Mouse (Mus musculus): ENCODE data around the gene Dtx3. TPM values are rescaled to one million over a fixed set of nuclear protein-coding genes. Genes with fewer than 3 reads are reported as not detected.

Gene Dtx3
- polyA plus RNA-seq, 1 experiment = 82.0 TPM

DNA sequence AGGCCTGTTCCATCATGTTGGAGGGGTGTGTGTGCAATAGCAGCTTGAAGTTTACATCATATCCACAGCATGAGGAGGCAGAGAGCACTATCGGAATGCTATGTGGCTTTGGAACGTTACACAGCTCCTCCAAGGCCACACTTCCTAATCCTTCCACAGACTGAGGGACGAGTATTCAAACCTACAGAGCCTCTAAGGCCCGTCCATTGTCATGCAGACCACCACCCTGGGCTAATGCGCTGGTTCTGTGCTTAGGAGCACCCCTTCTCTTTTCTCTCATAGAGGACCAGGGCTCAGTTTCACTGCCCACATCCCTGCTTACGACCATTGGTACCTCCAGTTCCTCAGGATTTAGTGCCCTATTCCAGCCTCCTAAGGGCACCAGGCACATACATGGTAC, 29.7 kb upstream of the Dtx3 start:
- Histone ChIP-seq H3K27ac (ENCODE audit: insufficient read depth, low read length) (no peak overlapping the region), H3K4me3 (ENCODE audit: insufficient read depth, low read length) (no peak overlapping the region), H3K4me1 (ENCODE audit: control insufficient read depth, insufficient read depth, low read length) (no peaks in the 10 kb centered on the region)
- no peak for TF ChIP-seq POLR2A (IDR thresholded peaks at IDR 0.05; ENCODE audit: low read depth, low read length)
- TF ChIP-seq CTCF (IDR thresholded peaks at IDR 0.05; ENCODE audit: borderline replicate concordance, insufficient read depth, low read length) = no peak

DNA sequence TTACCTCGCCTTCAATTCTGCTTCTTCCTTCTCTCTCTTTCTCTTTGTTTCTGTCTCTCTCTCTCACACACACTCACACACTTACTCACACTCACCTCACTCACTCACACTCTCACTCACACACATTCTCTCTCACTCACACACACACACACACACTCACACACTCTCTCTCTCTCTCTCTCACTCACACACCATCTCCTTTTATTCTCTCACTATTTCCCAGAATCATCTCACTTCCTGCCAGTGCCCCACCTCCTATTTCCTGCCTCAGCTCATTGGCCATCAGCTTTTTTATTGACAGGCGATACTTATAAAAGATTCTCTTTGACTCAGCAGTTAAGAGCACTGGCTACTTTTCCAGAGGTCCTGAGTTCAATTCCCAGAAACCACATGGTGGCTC, 22.8 kb upstream of the Dtx3 start:
- H3K4me3 ChIP-seq (ENCODE audit: insufficient read depth, low read length) = no peak overlapping the region
- no peak overlapping the region for H3K27ac ChIP-seq (ENCODE audit: insufficient read depth, low read length)
- no peak for TF ChIP-seq POLR2A (IDR thresholded peaks at IDR 0.05; ENCODE audit: low read depth, low read length)
- no peaks in the 10 kb centered on the region for H3K4me1 ChIP-seq (ENCODE audit: control insufficient read depth, insufficient read depth, low read length)

DNA sequence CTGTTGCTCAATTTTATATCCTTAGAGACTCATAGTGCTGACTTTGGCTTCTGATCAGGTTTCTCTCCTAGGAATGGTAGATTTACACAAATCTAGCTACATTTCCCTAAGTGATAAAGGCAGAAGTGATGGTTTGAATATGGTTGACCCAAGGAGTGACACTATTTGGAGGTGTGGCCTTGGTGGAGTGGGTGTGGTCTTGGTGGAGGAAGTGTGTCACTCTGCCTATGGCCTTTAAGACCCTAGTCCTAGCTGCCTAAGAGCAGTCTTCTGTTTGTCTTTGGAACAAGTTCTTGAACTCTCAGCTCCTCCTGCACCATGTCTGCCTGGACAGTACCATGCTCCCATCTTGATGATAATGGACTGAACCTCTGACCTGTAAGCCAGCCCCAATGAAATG, 21.6 kb upstream of the Dtx3 start:
- no peak overlapping the region for H3K27ac ChIP-seq (ENCODE audit: insufficient read depth, low read length)
- no peak overlapping the region for H3K4me3 ChIP-seq (ENCODE audit: insufficient read depth, low read length)
- no peak for TF ChIP-seq CTCF (IDR thresholded peaks at IDR 0.05; ENCODE audit: borderline replicate concordance, insufficient read depth, low read length)
- no peak for TF ChIP-seq POLR2A (IDR thresholded peaks at IDR 0.05; ENCODE audit: low read depth, low read length)
- no peaks in the 10 kb centered on the region for H3K4me1 ChIP-seq (ENCODE audit: control insufficient read depth, insufficient read depth, low read length)

DNA sequence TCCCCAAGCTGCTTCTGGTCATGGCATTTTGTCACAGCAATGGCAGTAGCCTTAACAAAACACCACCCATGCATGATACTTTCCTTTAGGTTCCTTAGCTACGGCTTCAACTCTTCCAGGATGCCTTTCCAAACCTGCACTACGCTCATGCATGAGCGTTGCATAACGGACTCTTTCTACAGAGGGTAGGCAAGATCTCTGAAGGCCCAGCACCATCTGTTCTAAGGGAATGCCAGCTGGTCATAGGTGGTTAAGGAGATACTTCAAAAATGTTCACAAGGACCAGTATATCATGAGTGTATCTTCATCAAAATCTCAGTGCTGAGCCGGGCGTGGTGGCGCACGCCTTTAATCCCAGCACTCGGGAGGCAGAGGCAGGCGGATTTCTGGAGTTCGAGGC, 20.9 kb upstream of the Dtx3 start:
- TF ChIP-seq CTCF (IDR thresholded peaks at IDR 0.05; ENCODE audit: borderline replicate concordance, insufficient read depth, low read length) = no peak
- no peak for TF ChIP-seq POLR2A (IDR thresholded peaks at IDR 0.05; ENCODE audit: low read depth, low read length)
- H3K4me1 ChIP-seq (ENCODE audit: control insufficient read depth, insufficient read depth, low read length) = no peaks in the 10 kb centered on the region
- H3K4me3 ChIP-seq (ENCODE audit: insufficient read depth, low read length) = no peak overlapping the region
- H3K27ac ChIP-seq (ENCODE audit: insufficient read depth, low read length) = no peak overlapping the region

DNA sequence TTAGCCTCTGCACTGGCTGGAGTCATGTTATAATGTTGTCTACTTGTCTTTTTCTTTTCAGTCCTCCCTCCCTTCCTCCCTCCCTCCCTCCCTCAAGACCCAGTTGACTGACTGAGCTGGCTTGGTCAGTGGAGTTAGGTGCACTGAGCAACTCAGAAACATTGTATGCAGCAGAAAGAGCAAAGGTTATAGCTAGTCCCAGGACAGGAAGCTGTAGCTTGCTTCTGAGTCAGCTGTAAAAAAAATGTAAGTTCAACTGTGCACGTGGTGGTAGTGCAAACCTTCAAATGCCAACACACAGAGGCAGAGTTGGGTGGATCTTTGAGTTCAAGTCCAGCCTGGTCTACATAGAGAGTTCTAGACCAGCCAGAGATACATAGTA, 18.9 kb upstream of the Dtx3 start:
- no peak for TF ChIP-seq POLR2A (IDR thresholded peaks at IDR 0.05; ENCODE audit: low read depth, low read length)
- no peak for TF ChIP-seq CTCF (IDR thresholded peaks at IDR 0.05; ENCODE audit: borderline replicate concordance, insufficient read depth, low read length)
- Histone ChIP-seq H3K27ac (ENCODE audit: insufficient read depth, low read length) (no peak overlapping the region), H3K4me3 (ENCODE audit: insufficient read depth, low read length) (no peak overlapping the region), H3K4me1 (ENCODE audit: control insufficient read depth, insufficient read depth, low read length) (peaks cover 8% of the 10 kb centered on the region)

DNA sequence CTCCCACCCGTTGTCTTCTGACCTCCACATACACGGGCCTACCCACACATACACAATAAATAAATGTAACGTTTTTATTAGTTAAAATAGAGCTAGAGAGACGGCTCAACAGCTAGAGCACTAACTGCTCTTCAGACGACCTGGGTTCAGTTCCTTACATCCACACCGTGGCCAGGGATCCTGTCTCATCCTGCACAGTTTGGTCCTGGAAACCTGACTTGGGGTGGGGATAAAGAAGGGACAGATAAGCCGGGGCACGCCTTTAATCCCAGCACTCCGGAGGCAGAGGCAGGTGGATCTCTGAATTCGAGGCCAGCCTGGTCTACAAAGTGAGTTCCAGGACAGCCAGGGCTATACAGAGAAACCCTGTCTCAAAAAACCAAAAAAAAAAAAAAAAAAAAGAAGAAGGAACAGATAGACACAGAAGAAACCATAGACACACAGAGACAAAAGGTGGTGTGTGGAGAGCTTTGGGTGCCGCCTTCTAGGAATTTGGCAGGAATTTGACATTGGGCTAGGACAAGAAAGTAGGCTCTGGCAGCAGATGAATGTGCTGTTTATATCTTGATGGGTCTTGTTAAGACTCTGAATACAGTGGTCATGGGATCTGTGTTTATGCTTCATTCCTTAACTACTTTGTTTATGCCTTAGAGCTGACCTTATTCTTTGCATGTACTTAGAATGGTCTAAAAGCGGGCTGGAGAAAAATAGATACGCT, 18.3 kb upstream of the Dtx3 start:
- H3K4me1 ChIP-seq (ENCODE audit: control insufficient read depth, insufficient read depth, low read length) = peaks cover 8% of the 10 kb centered on the region
- no peak overlapping the region for H3K4me3 ChIP-seq (ENCODE audit: insufficient read depth, low read length)
- no peak overlapping the region for H3K27ac ChIP-seq (ENCODE audit: insufficient read depth, low read length)
- TF ChIP-seq CTCF (IDR thresholded peaks at IDR 0.05; ENCODE audit: borderline replicate concordance, insufficient read depth, low read length) (no peak), POLR2A (IDR thresholded peaks at IDR 0.05; ENCODE audit: low read depth, low read length) (no peak)

DNA sequence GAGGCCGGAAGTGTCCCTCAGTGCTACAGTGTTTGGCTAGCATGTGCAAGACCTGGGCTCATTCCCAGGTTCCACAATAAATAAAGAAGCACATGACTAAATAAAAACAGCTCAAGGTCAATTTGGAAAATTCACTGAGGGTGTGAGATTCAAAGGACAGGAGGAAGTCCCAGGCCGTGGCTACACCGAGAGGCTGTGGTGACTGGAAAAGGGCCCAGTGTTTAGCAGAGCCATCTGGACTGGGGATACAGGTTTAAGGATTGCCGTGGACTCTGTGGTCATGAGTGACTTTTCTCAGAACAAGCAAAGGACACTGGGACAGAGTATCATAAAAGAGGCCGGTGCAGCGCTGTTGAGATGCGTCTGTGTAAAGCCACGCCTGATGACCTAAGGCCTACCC, 17.7 kb upstream of the Dtx3 start:
- Histone ChIP-seq H3K4me3 (ENCODE audit: insufficient read depth, low read length) (no peak overlapping the region), H3K27ac (ENCODE audit: insufficient read depth, low read length) (no peak overlapping the region), H3K4me1 (ENCODE audit: control insufficient read depth, insufficient read depth, low read length) (peaks cover 8% of the 10 kb centered on the region)
- TF ChIP-seq POLR2A (IDR thresholded peaks at IDR 0.05; ENCODE audit: low read depth, low read length) (no peak), CTCF (IDR thresholded peaks at IDR 0.05; ENCODE audit: borderline replicate concordance, insufficient read depth, low read length) (no peak)

DNA sequence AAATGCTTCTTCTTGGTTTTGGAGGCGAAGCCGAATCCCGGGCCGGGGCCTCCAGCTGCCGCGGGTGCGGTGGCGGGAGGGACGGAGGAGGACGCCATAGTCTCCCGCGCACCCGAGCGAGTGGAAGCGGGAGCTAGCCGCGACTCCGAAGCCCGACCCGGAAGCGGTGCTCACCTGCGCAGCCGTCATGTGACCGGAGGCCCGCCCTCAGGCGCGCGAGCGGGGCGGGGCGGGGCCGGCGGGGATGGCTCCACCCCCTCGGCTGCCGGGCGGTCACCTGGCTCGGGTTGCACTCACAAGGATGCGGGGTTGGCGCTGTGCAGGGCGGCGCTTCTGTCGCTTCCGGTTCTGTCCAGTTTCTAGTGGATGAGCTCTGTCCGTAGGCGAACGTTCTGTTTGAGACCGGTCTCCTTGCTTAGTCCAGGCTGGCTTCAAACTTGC, 15.9 kb upstream of the Dtx3 start, which contains the start of gene Pip4k2c:
TSS of gene Pip4k2c (minus strand) at position 172 of the 441 bp plus-strand sequence.
- peaks cover 8% of the 10 kb centered on the region for H3K4me1 ChIP-seq (ENCODE audit: control insufficient read depth, insufficient read depth, low read length)
- TF ChIP-seq POLR2A (IDR thresholded peaks at IDR 0.05; ENCODE audit: low read depth, low read length) = peak; percentile 87
- TF ChIP-seq CTCF (IDR thresholded peaks at IDR 0.05; ENCODE audit: borderline replicate concordance, insufficient read depth, low read length) = no peak
- peak within 1 kb of the TSS; percentile 82 for H3K4me3 ChIP-seq (ENCODE audit: insufficient read depth, low read length)
- H3K27ac ChIP-seq (ENCODE audit: insufficient read depth, low read length) = peak within 1 kb of the TSS; percentile 53

DNA sequence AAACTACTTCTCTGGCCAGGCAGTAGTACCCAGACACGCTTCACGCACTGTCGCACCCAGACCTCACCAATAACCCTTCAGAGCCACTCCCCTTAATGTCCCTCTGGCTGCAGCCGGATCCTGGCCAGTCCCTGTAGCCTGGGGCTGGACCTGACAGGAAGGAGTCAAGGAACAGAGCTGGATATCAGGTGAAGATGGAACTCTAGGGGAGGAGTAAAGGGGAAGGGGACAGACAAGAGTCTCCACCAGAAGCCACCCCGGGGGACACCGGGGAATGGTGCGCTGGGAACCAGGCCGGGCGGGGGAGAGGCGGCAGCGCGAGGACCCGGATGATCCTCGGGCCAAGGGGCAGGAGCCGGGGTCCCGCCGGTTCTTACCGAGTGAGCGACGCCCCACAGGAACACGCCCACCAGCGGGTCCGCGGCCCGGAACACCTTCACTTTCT, 15.5 kb upstream of the Dtx3 start:
- Histone ChIP-seq H3K27ac (ENCODE audit: insufficient read depth, low read length) (no peak overlapping the region), H3K4me3 (ENCODE audit: insufficient read depth, low read length) (peak overlapping the region; percentile 82), H3K4me1 (ENCODE audit: control insufficient read depth, insufficient read depth, low read length) (peaks cover 8% of the 10 kb centered on the region)
- TF ChIP-seq POLR2A (IDR thresholded peaks at IDR 0.05; ENCODE audit: low read depth, low read length) (0 out of 2 replicates have a peak, but pooled peaks have one; percentile 7), CTCF (IDR thresholded peaks at IDR 0.05; ENCODE audit: borderline replicate concordance, insufficient read depth, low read length) (no peak)

DNA sequence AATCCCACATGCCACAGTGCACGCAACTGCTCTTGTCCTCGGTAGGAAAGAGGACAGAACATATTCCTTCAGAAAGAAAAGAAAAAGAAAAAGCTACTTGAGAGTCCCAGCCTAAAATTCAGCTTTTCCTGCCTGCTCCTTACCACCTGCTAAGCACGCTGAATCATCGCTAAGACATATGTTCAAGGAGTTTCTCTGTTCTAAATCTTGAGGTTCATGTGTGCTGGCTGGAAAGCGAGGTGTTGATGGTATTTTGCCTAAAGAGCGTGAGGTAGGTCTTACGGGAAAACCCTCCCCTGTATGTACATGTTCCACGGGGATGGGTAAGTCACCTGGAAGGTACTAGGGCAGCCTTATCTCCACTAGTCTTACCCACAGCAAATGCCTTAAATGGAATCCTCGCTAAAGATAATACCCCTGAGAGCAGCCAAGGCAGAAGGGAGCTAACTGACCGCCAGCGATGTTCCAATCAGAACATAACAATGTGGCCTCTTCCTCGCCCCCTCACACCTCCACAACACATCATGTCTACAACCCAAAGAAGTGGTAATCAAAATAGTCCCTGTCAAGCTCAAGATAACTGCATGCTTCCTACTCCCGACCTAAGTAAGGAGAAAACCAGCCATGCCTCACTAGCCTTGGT, 14.5 kb upstream of the Dtx3 start:
- Histone ChIP-seq H3K4me1 (ENCODE audit: control insufficient read depth, insufficient read depth, low read length) (peaks cover 8% of the 10 kb centered on the region), H3K4me3 (ENCODE audit: insufficient read depth, low read length) (peak overlapping the region; percentile 82), H3K27ac (ENCODE audit: insufficient read depth, low read length) (no peak overlapping the region)
- TF ChIP-seq POLR2A (IDR thresholded peaks at IDR 0.05; ENCODE audit: low read depth, low read length) (no peak), CTCF (IDR thresholded peaks at IDR 0.05; ENCODE audit: borderline replicate concordance, insufficient read depth, low read length) (no peak)
